Mouse (Mus musculus) left cerebral cortex, adult 11 months (tissue): ENCODE data around the gene Slc38a2.

ENCODE experiments used
- DNase-seq: peaks from one replicate; pipeline ENCODE4 v3.0.0; 2022; ENCODE audit warnings: low spot score

The Slc38a2 gene

GRCm38 (mm10) chr15:96660590-96661141 is 38.9 kb downstream of the Slc38a2 start:
- DNase-seq: no peak

- no peak for DNase-seq
These were observed 41.3 kb downstream of the Slc38a2 start for GRCm38 (mm10) chr15:96658275-96658602.

- no peak for DNase-seq
These were observed 41.8 kb downstream of the Slc38a2 start for GRCm38 (mm10) chr15:96657576-96658274.

GRCm38 (mm10) chr15:96655514-96655913 is 44.0 kb downstream of the Slc38a2 start:
- DNase-seq: no peak

GRCm38 (mm10) chr15:96654714-96655113 is 44.8 kb downstream of the Slc38a2 start:
- no peak for DNase-seq

GRCm38 (mm10) chr15:96653011-96653410 is 46.5 kb downstream of the Slc38a2 start:
- DNase-seq: no peak

GRCm38 (mm10) chr15:96652531-96652930 is 47.0 kb downstream of the Slc38a2 start:
- DNase-seq: no peak

- DNase-seq: no peak
These were observed 52.2 kb downstream of the Slc38a2 start for GRCm38 (mm10) chr15:96647376-96647775.

GRCm38 (mm10) chr15:96642436-96643405 is 56.8 kb downstream of the Slc38a2 start, which contains the start of gene Slc38a1:
Gene Slc38a1 (minus strand): TSS chr15:96642913.
- DNase-seq: peak; percentile 26

- no peak for DNase-seq
These were observed 57.6 kb downstream of the Slc38a2 start for GRCm38 (mm10) chr15:96641821-96642435.

GRCm38 (mm10) chr15:96641111-96641820 is 58.3 kb downstream of the Slc38a2 start:
- DNase-seq: peak; percentile 42

GRCm38 (mm10) chr15:96640291-96640985 is 59.1 kb downstream of the Slc38a2 start:
- peak; percentile 27 for DNase-seq

- no peak for DNase-seq
These were observed 59.9 kb downstream of the Slc38a2 start for GRCm38 (mm10) chr15:96639630-96640029.

GRCm38 (mm10) chr15:96638656-96639055 is 60.9 kb downstream of the Slc38a2 start:
- DNase-seq: no peak

- DNase-seq: no peak
These were observed 61.4 kb downstream of the Slc38a2 start for GRCm38 (mm10) chr15:96638173-96638572.
